Mouse (Mus musculus) heart, adult 9 months (tissue): ENCODE data around the gene Prim2.

Source experiments
- DNase-seq, 2 experiments: peaks; one replicate each; pipeline ENCODE4 v3.0.0; 2022; ENCODE audit warnings: low spot score in 2 of 2

Prim2 gene

GRCm38 (mm10) chr1:33551350-33551749 lies 118.2 kb downstream of the Prim2 start:
- no peak for DNase-seq

DNA sequence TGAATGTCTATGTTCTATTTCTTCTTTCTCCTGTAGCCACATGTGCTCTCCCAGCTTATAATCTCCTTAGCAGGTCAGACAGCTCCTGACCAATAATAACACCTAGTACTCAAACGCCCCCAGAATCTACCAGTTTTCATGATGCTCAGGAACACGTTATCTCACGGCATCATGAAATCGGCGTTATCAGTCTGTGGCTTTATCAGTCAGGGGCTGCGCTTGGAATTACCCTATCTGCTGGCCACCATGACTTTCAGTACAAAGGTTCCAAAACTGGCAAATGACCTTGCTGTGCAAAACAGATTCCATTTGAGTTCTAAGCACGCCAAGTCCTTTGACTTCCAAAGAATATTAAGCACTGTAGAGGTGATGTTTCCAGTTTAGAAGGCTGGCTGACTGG lies 127.9 kb downstream of the Prim2 start:
- DNase-seq = no peak

DNA sequence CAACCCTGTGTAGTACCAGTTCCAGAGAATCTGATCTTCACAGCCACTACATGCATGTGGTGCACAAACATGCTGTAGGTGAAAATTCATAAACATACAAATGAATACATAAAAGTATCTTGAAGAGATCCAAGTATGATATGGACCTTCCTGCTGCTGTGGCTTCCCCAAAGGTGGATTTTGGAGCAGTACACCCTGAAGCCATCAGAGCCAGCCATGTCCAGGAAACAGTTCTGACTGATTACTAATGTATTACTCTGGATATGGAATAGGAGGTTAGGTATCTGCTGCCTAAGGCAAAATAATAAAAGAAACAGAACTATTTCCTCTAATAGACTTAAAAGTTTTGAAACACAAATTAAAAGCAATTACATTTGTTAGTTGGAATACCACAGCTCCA lies 131.6 kb downstream of the Prim2 start:
- DNase-seq = no peak

- DNase-seq = no peak
Observed at GRCm38 (mm10) chr1:33536272-33537004, 133.2 kb downstream of the Prim2 start.

GRCm38 (mm10) chr1:33535140-33535686 lies 134.4 kb downstream of the Prim2 start:
- no peak for DNase-seq

DNA sequence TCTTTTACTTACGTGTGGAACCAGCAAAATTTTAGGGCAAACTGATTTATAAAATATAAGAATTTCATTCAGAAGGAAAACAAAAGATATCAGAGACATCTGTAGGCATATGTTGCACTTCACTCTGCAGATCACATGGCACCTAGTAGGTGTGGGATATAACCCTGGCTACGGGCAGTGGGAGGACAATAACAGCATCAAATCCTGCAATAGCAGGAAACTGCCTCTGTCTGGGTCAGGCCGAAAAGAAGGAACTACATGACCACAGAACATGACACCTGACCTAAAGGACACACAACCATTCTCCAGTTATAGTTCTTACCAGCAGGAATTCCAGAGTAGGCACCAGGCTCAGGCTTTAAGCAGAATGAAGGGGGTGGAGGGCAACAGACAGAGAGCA lies 137.7 kb downstream of the Prim2 start:
- no peak for DNase-seq

DNA sequence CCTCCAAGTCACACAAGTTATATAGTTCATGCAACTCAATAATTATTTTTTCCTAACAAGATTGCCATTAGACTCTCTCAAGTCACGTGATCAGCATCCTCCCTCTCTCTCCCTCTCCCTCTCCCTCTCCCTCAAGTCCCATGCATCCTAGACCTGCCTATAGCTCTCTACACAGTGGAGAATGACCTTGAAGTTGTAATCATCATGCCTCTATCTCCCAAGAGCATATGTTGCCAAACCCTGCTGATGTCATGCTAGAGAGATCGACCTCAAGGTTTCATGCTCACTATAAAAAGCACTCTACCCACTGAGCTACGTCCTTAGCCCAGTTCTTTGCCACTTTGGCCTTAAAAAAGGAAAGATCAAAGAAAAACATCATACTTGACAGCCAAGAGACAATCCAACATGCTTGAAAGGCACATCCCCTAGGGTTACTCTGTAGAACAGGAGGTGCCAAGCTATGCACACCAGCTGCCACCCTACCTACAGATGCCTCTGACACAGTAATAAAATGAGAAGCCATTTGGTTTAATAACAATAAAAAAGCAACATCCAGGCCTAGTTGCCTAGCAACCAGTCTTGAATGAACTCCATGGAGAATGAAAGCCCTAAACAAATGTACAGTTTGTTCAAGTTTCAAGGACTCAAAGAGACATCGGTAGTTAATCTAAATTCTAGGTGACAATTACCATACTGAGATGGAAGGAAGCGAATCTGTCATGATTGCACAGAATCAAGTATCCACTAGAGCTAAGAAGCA lies 138.3 kb downstream of the Prim2 start:
- no peak for DNase-seq

- DNase-seq = no peak
Observed at GRCm38 (mm10) chr1:33530491-33530890, 139.1 kb downstream of the Prim2 start.

DNA sequence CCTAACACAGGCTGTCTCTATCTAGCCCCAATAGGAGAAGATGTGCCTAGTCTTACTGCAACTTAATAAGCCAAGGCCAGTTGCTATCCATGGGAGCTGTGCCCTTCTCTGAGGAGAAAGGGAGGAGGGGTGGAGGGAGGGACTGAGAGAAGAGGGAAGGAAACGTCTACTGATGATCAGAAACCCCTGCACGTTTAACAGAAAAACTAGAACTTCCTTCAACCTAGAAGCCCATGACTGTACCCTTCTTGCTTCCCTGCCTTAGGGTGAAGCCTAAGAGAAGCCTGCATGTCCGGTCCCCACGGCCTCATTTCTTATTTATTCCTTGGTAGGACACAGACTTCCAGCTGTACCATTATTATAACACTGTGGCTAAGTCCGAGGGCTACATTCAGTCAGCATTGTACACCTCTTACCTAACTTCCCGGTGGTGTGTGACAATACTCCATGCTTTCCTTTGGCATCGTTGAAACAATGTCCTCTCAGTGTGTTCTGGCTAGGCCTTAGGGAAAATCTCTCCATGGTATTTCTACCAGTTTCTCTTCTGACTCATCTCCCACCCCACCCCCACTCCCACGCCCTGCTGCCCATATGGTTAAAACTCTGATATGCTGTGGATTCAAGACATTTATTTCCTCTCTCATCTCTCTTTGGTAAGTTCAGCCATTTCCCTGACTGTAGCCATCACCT lies 139.9 kb downstream of the Prim2 start:
- DNase-seq = no peak

DNA sequence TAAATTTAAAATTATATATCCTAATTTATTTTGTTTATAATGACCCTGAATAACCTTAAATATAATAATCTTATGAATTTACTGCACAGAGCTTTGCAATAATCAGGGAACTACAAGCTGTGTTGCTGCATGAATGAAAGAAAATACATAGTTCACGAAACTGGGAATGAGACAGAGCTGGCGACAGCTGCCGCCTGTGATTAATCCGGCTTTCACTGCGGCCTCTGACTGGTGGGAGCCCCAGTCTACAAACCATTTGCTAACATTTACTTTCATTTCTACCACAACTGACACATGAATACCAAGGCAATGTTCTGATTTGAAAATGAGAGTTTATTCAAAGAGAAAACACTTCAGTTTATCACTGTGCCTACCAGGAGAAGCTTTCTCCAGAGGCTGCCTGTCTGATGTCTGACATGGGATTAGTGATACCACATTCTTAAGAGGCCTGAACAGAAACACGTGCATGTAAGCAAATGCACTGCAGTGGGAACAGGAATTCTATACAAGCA lies 142.2 kb downstream of the Prim2 start:
- DNase-seq = no peak

GRCm38 (mm10) chr1:33523223-33523622 lies 146.4 kb downstream of the Prim2 start:
- DNase-seq = no peak

DNA sequence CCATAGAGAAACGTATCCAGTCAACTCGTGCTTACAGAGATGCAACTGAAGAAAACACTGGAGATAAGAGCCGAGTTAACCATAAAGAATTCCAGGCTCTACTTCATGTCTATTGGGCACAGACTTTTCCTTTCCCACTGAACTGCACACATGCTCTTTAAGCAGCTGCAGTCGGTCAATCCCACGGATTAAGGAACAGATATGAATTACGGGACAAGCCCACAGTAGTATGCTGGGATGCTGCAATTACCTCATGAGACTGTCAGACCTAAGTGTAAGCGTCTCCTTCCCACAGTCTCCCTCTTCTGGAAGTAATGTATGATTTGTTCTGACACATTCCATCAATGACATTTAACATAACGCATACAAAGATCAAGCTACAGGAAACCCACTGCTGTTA lies 154.5 kb downstream of the Prim2 start:
- DNase-seq = no peak

GRCm38 (mm10) chr1:33511310-33511709 lies 158.3 kb downstream of the Prim2 start:
- no peak for DNase-seq

- DNase-seq = no peak
Observed at GRCm38 (mm10) chr1:33504371-33504770, 165.2 kb downstream of the Prim2 start.

GRCm38 (mm10) chr1:33502890-33503289 lies 166.7 kb downstream of the Prim2 start:
- peak in 1 of 2 experiments; percentile 11 for DNase-seq

GRCm38 (mm10) chr1:33502298-33502697 lies 167.3 kb downstream of the Prim2 start:
- DNase-seq = no peak

GRCm38 (mm10) chr1:33500111-33500510 lies 169.5 kb downstream of the Prim2 start:
- DNase-seq = no peak

- DNase-seq = no peak
Observed at GRCm38 (mm10) chr1:33499603-33500002, 170.0 kb downstream of the Prim2 start.

- no peak for DNase-seq
Observed at GRCm38 (mm10) chr1:33496128-33496527, 173.5 kb downstream of the Prim2 start.

GRCm38 (mm10) chr1:33495586-33495985 lies 174.0 kb downstream of the Prim2 start:
- DNase-seq = no peak

GRCm38 (mm10) chr1:33495203-33495553 lies 174.4 kb downstream of the Prim2 start:
- DNase-seq = no peak

GRCm38 (mm10) chr1:33494524-33495202 lies 174.9 kb downstream of the Prim2 start:
- no peak for DNase-seq
